Mouse (Mus musculus): ENCODE measurements at regions not wholly inside any gene's neighbourhood (a gene's known extent, or its start where the extent isn't known, plus 50 kb on each side); places are given as distances from the start of the nearest gene placed in this dataset.

GRCm38 (mm10) chr6:6298867-6299852 is 82.2 kb upstream of the Slc25a13 start:
- TF ChIP-seq POLR2A (IDR thresholded peaks at IDR 0.05; ENCODE audit: insufficient read depth, low read depth, low read length) (no peak), CTCF (IDR thresholded peaks at IDR 0.05; ENCODE audit: insufficient read depth, low read depth, low read length) (no peak)
